In genomic region chr17:9407640-9408039, GRCm38 (mm10) we compare ENCODE assay signal across 28 mouse cellular contexts. TPM values are rescaled to one million over a fixed set of nuclear protein-coding genes. Genes with fewer than 3 reads are reported as not detected.
DNase-seq lines count a peak whose midpoint lies in the region; ATAC-seq and TF ChIP-seq lines count a peak whose summit lies in the region.
"Had no signal": no experiment of that assay in that cellular context is flagged by ENCODE, and none has a peak within 500 bp of the region (broad histone marks: within the 10 kb centered on the region; RNA-seq: fewer than 3 reads in every experiment).

No protein-coding gene starts in this region.

- H3K4me3 ChIP-seq in forebrain, postnatal 0 days (ENCODE audit: low read depth, low read length): no peak overlapping the region
- H3K4me3 ChIP-seq in forebrain, embryonic 11.5 days (ENCODE audit: low read depth, low read length): no peak overlapping the region
- no peak overlapping the region for H3K4me3 ChIP-seq in heart, embryonic 11.5 days (ENCODE audit: low read depth, low read length)
- H3K4me3 ChIP-seq: embryonic facial prominence, embryonic 15.5 days; forebrain, embryonic 10.5 days; hindbrain, embryonic 15.5 days; limb, embryonic 10.5 days; lung, embryonic 15.5 days; midbrain, embryonic 15.5 days; stomach, embryonic 15.5 days had no signal

- H3K4me1 ChIP-seq in forebrain, postnatal 0 days (ENCODE audit: insufficient read depth): 0 out of 2 replicates have a peak, but pooled peaks cover 3% of the 10 kb centered on the region
- no peaks in the 10 kb centered on the region for H3K4me1 ChIP-seq in forebrain, embryonic 11.5 days (replicated peaks; ENCODE audit: control insufficient read depth, insufficient read depth, low read length)
- 0 out of 2 replicates have a peak, but pooled peaks cover 3% of the 10 kb centered on the region for H3K4me1 ChIP-seq in heart, embryonic 11.5 days (ENCODE audit: control insufficient read depth, insufficient read depth, low read length)
- H3K4me1 ChIP-seq: embryonic facial prominence, embryonic 15.5 days; forebrain, embryonic 10.5 days; hindbrain, embryonic 15.5 days; limb, embryonic 10.5 days; lung, embryonic 15.5 days; midbrain, embryonic 15.5 days; stomach, embryonic 15.5 days had no signal

- H3K9me3 ChIP-seq in forebrain, postnatal 0 days (ENCODE audit: low read length): no peaks in the 10 kb centered on the region
- no peaks in the 10 kb centered on the region for H3K9me3 ChIP-seq in forebrain, embryonic 11.5 days (ENCODE audit: control insufficient read depth, low read length)
- H3K9me3 ChIP-seq in heart, embryonic 11.5 days (replicated peaks; ENCODE audit: control insufficient read depth, low read length): no peaks in the 10 kb centered on the region
- H3K9me3 ChIP-seq: embryonic facial prominence, embryonic 15.5 days; forebrain, embryonic 10.5 days; hindbrain, embryonic 15.5 days; limb, embryonic 10.5 days; lung, embryonic 15.5 days; midbrain, embryonic 15.5 days; stomach, embryonic 15.5 days had no signal

- no peak overlapping the region for H3K9ac ChIP-seq in forebrain, postnatal 0 days
- H3K9ac ChIP-seq in forebrain, embryonic 11.5 days (ENCODE audit: low read length): no peak overlapping the region
- no peak overlapping the region for H3K9ac ChIP-seq in heart, embryonic 11.5 days (ENCODE audit: low read depth, low read length)
- H3K9ac ChIP-seq: embryonic facial prominence, embryonic 15.5 days; hindbrain, embryonic 15.5 days; lung, embryonic 15.5 days; midbrain, embryonic 15.5 days; stomach, embryonic 15.5 days had no signal

- H3K27me3 ChIP-seq in forebrain, postnatal 0 days (ENCODE audit: insufficient read depth, low read length): no peaks in the 10 kb centered on the region
- H3K27me3 ChIP-seq in forebrain, embryonic 11.5 days (ENCODE audit: control insufficient read depth, insufficient read depth, low read length): no peaks in the 10 kb centered on the region
- H3K27me3 ChIP-seq in heart, embryonic 11.5 days (ENCODE audit: control insufficient read depth, insufficient read depth, low read length): no peaks in the 10 kb centered on the region
- H3K27me3 ChIP-seq: hindbrain, embryonic 15.5 days; lung, embryonic 15.5 days; midbrain, embryonic 15.5 days; stomach, embryonic 15.5 days had no signal

- no peak overlapping the region for H3K27ac ChIP-seq in forebrain, postnatal 0 days (ENCODE audit: low read depth, low read length)
- H3K27ac ChIP-seq in forebrain, embryonic 11.5 days (ENCODE audit: low read depth, low read length): no peak overlapping the region
- H3K27ac ChIP-seq in heart, embryonic 11.5 days (ENCODE audit: low read depth, low read length): no peak overlapping the region
- H3K27ac ChIP-seq: embryonic facial prominence, embryonic 15.5 days; forebrain, embryonic 10.5 days; hindbrain, embryonic 15.5 days; limb, embryonic 10.5 days; lung, embryonic 15.5 days; midbrain, embryonic 15.5 days; stomach, embryonic 15.5 days had no signal

- DNase-seq in forebrain, postnatal 0 days: peak; percentile 3
- DNase-seq in forebrain, embryonic 11.5 days (ENCODE audit: low spot score): no peak
- DNase-seq in layer of hippocampus, adult 9-11 months: peak; percentile 11
- no peak for DNase-seq in layer of hippocampus, postnatal 25 days (ENCODE audit: extremely low spot score in 1 of 2, low spot score in 1 of 2)
- peak; percentile 28 for DNase-seq in heart, postnatal 4 days
- DNase-seq in left cerebral cortex, adult 11 months (ENCODE audit: low spot score): no peak
- no peak for DNase-seq in gastrocnemius, postnatal 25 days
- DNase-seq: adrenal gland, postnatal 10 days; cerebellum, adult 9-10 months; right cerebral cortex, postnatal 14 days; thymus, adult 2 months had no signal

- TF ChIP-seq CTCF in forebrain, postnatal 0 days (IDR thresholded peaks at IDR 0.05; ENCODE audit: low read depth): no peak

- ATAC-seq in forebrain, postnatal 0 days: peak; percentile 38; the same call in 1 of the 2 replicates
- ATAC-seq in forebrain, embryonic 11.5 days (replicated peaks; ENCODE audit: low FRiP score): no peak
- ATAC-seq in heart, embryonic 11.5 days (replicated peaks; ENCODE audit: insufficient number of reproducible peaks, low FRiP score, low TSS enrichment): no peak
- ATAC-seq: intestine, postnatal 0 days; midbrain, embryonic 15.5 days had no signal

- 34% methylated on average over 6 of the region's 6 CpGs for WGBS in forebrain, postnatal 0 days
- 60% methylated on average over 6 of the region's 6 CpGs for WGBS in forebrain, embryonic 11.5 days
- WGBS in heart, embryonic 11.5 days (ENCODE audit: insufficient replicate concordance): 44% methylated on average over 6 of the region's 6 CpGs

- no peaks in the 10 kb centered on the region for H3K36me3 ChIP-seq in forebrain, postnatal 0 days (ENCODE audit: insufficient read depth)
- H3K36me3 ChIP-seq in forebrain, embryonic 11.5 days (ENCODE audit: control insufficient read depth, insufficient read depth, low read length): no peaks in the 10 kb centered on the region
- H3K36me3 ChIP-seq in heart, embryonic 11.5 days (ENCODE audit: control insufficient read depth, insufficient read depth, low read length): no peaks in the 10 kb centered on the region
- H3K36me3 ChIP-seq: embryonic facial prominence, embryonic 15.5 days; forebrain, embryonic 10.5 days; hindbrain, embryonic 15.5 days; limb, embryonic 10.5 days; lung, embryonic 15.5 days; midbrain, embryonic 15.5 days; stomach, embryonic 15.5 days had no signal

- no peak overlapping the region for H3K4me2 ChIP-seq in forebrain, postnatal 0 days (ENCODE audit: low read depth)
- H3K4me2 ChIP-seq in forebrain, embryonic 11.5 days (ENCODE audit: low read depth, low read length, severe bottlenecking): no peak overlapping the region
- peak overlapping the region; percentile 33 for H3K4me2 ChIP-seq in heart, embryonic 11.5 days
- H3K4me2 ChIP-seq: embryonic facial prominence, embryonic 15.5 days; hindbrain, embryonic 15.5 days; liver, embryonic 11.5 days; lung, embryonic 15.5 days; midbrain, embryonic 15.5 days; stomach, embryonic 15.5 days had no signal

RNA-seq across cellular contexts. Expression of gene Gm17728, which starts 14.2 kb away (rescaled TPM):
- total RNA-seq in forebrain, postnatal 0 days (2014; rRNA removed): not detected in 2 replicates
- polyA plus RNA-seq in forebrain, postnatal 0 days (2015; fragmentation: Nextera tagmentation; extraction: Ambion mirVana): not detected in 2 replicates
- polyA plus RNA-seq in forebrain, embryonic 11.5 days (2014; fragmentation: Nextera tagmentation; extraction: Ambion mirVana): not detected in 2 replicates
- total RNA-seq in layer of hippocampus, postnatal 25 days (2021): not detected
- polyA plus RNA-seq in heart, embryonic 11.5 days (2014; fragmentation: Nextera tagmentation; extraction: Ambion mirVana): not detected in 2 replicates
- not detected for total RNA-seq in heart, postnatal 4 days (2021)
- not detected for total RNA-seq in gastrocnemius, postnatal 25 days (2021)
- total RNA-seq: adrenal gland, postnatal 10 days; left cerebral cortex, adult 18-20 months; megakaryocyte, adult 5-6 weeks had no signal
- polyA plus RNA-seq: cortical plate, adult 2 months; forebrain, embryonic 10.5 days; gonadal fat pad, adult 2 months; intestine, postnatal 0 days; kidney, embryonic 16.5 days; limb, embryonic 10.5 days; liver, embryonic 11.5 days; lung, embryonic 15.5 days; midbrain, embryonic 15.5 days; spleen, adult 2 months; stomach, embryonic 15.5 days; thymus, adult 2 months; urinary bladder, adult 2 months had no signal

Comparison
In these comparisons a context has a peak if more than half of its experiments do, and no peak if none do; other contexts are left out.
1. DNase-seq: peak in forebrain, postnatal 0 days (single experiment), layer of hippocampus, adult 9-11 months (single experiment) and heart, postnatal 4 days (single experiment); none in forebrain, embryonic 11.5 days (single experiment), layer of hippocampus, postnatal 25 days (0 of 2), left cerebral cortex, adult 11 months (single experiment) and gastrocnemius, postnatal 25 days (single experiment).